Mouse (Mus musculus): ENCODE results near the gene Nwd2. TPM values are rescaled to one million over a fixed set of nuclear protein-coding genes. Genes with fewer than 3 reads are reported as not detected.

Nwd2 gene
- not detected for total RNA-seq (2021)
- long read RNA-seq, experiment 1 = 0 reads
- long read RNA-seq, experiment 2, partial matches to known transcripts = 0 of 1 reads
- long read RNA-seq, experiment 2, other reads (novel, unspliced or antisense) = 1 of 1 reads

DNA sequence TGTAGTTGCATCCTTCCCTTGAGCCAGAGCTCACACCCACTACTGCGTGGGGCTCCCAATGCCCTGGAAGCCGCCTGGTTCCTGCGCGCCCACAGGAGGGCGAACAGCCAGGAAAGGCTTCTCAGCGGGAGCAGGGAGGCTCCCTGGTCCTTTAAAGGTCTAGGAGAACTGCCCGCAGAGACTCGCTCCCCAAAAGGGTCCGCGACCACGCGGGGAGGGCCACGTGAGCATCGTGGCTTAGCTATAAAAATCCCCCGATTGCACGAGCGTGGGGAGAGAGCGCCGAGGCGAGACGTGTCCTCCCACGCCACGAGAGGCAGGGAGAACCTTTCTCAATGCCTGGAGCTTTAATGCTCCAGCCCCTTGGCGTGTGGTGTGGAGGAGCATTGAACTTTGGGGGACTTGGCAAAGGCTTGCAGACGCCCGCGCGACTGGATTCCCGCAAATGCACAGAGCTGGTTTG, at the start of gene Nwd2:
Nwd2 (plus strand) TSS at position 33 of the 463 bp plus-strand sequence.
- no peak for DNase-seq (ENCODE audit: low spot score in 2 of 2)

DNA sequence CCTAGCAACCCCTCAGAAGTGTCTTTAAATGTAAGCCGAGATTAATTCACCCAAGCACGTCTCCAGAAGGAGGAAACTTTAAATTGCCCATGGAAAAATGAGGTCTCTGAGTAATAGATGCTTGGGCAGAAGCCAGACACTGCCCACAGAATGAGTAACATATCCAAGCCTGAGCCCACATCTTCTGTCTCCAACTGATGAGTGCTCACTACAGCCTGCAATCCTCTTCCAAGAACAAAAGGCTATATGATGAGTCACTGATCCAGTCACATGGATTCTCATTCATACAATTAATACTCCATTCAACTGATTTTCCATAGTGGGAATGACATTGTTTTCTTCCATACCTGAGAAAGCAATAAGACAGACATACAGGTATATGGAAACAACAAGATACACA, 41.5 kb upstream of the Nwd2 start:
- DNase-seq (ENCODE audit: low spot score in 2 of 2) = no peak

DNA sequence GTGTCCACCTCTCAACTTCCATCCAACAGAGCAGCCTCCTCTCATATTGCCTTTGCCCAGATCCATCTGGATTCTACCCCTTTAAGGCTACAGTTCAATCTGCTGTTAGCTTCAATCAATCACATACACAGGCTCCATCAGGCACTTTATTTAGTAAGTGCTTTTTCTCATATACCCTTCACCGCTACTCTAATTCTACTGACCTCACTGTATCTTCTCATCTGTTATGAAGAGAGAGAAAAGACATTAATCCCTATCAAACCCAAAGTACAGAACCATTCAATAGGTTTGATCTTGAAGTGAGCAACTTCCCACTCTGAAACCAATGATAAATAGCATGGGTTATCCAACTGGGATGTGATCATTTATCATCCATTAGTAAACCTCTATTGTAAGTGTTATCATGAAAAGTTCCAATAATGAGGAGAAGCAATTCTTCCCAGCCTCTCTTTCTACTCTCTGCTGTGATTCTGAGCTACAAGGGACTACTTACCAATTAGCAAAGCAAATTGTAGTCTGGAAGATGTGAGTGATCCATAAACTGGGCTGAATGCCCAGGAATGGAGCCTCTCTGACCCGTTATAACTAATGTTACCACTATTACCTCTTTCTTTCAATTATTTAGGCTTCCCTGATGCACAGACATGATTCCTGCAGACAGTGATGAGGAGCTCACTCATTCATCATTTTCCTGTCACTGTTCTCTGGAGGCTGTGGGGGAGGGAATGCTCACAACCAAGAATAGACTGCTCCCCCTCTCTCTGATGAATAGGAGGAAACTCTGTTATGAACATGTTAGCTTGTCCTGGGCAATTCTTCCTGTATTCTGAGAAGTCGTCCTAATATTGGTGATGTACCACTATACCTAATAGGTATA, 31.9 kb upstream of the Nwd2 start:
- no peak for DNase-seq (ENCODE audit: low spot score in 2 of 2)

DNA sequence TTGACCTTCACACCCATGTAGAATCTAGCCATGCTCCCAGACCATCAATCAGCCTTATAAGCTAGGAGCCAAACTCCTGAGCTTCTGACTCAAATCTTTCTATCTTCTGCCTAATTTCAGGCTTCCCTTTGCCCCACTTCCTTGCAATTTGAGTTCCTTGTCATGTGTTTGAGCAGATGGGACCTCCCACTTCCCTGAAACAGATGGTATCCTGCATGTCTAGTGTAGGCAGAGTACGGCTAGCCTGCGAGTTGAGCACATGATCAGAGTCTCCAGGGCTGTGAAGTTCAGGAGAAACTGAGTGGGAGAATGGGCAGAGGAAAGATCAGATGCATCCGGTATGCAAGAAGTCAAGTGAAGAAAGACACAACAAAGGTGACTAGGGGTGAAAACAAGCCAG, 24.8 kb upstream of the Nwd2 start:
- no peak for DNase-seq (ENCODE audit: low spot score in 2 of 2)

DNA sequence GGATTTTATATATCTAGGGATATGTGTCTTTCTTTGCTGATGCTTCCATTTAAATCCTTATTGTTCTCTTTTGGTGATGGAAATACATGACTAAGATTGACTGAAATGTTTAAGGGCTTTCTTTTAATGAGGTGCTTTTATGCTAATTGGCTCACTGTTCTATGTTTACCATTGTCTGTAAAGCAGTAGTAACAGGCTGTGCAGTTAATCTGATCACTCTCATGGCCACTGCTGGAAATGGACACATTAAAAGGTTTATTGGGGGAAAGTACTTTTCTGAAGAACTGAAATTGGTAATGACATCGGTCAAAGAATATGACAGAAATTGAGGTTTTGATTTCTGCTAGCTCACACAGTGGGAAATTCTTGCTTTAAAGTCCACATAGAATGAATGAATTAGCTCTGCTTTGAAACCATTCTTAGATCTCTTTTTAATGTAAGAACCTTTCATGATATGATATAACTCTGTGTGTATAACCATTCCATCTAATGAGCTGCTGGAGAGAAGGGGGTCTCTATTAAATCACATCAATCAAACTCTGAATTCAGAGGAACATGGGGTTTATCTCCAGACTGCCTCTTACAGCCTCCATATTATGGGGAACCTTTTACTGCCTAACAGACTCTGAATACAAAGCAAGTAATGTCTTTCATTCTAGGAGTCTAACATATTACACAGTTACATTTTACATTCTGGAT, 20.9 kb upstream of the Nwd2 start:
- DNase-seq (ENCODE audit: low spot score in 2 of 2) = no peak

DNA sequence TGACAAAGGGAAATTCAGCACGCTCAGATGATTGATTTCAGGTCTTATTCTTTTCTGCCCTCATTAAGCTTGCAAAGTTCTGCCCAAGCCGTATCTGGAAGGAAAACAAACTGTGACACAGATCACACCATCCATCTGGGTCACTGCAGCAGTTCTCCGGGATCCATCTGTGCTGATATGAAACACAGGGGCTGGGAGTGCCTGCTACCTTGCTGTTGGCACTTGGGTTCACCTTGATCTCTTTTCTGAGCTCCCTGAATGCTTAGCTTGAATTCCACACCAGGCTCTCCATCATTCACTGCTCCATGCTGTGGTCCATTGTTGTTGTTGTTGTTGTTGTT, 20.4 kb upstream of the Nwd2 start:
- DNase-seq (ENCODE audit: low spot score in 2 of 2) = no peak

DNA sequence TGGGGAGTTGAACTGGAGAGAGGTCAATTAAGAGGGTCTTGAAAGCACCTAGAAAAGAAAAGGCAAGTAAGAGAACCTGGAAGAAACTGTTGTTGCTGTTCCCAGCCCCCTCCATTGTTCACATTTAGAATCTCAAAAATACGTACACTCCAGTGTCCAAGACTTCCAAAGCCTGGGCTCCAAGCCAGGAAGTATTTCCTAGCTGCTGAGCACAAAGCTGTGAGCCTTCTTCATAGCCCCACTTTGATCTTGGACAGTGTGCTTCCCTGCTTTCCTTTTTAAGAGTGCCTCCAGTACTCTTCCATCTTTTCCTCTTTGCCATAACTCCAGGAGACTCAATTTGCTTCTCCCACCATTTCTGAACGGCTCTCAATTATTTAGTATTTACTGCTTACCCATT, 14.3 kb upstream of the Nwd2 start:
- no peak for DNase-seq (ENCODE audit: low spot score in 2 of 2)

DNA sequence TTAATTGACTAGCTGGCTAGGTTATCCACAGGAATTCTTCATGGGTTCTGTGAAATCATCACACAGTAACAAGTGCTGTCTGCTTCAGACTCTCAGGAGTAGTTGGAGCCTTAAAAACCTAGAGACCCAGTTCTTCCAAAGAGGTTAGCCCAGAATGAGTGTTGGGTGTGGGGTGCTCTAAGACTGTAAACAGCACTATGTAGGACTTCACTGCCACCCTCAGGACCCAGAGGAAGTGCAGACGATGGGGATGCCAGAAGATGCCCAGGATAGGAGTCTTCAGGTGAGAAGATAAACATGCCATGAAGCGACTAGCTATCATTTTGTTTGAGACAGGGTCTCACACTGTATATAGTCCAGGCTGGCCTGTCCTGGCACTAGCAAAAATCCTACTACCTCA, 715 bp upstream of the Nwd2 start:
- no peak for DNase-seq (ENCODE audit: low spot score in 2 of 2)

DNA sequence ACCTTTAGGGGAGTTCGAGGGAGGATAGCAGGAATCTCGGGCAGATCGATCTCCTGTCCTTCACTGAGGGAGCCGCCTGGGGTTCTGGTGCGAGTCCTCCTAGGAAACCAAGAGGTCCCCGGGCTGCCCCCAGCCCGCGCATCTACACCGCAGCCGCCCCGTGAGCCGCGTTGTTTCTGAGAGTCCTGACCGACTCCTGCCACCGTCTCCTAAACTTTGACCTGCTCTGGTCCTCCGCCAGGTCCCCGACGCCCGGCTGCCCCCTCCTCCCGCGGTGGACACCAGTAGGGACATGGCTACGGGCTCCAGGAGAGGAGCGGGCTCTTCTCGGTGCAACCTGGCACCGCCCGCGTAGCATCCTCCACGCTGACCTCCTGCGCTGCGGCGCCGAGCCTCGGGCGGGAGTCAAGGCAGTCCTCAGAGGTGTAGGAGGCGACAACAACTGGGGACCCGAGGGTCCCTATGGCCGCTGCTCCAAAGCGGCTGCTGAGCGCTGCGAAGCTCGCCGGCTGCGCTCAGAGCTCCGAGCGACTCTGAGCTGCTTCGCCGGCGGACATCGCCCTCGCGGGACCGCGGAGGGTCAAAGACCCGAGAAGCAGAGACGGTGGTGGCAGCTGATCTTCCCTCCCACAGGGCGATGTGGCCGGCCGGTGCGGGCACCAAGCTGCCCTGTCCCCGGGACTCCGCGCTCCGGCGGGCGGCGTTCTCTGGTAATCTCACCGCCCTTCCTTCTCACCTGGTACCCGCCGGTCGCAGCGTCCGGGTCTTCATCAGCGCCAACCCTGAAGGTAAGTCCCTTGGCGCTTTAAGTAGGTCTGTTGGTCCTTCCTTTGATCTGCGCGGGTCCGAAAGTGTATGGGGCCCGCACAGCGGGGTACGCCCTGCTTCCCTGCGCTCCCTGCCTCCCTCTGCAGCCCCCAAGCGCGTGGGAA, 897 bp downstream of the Nwd2 start:
- no peak for DNase-seq (ENCODE audit: low spot score in 2 of 2)

DNA sequence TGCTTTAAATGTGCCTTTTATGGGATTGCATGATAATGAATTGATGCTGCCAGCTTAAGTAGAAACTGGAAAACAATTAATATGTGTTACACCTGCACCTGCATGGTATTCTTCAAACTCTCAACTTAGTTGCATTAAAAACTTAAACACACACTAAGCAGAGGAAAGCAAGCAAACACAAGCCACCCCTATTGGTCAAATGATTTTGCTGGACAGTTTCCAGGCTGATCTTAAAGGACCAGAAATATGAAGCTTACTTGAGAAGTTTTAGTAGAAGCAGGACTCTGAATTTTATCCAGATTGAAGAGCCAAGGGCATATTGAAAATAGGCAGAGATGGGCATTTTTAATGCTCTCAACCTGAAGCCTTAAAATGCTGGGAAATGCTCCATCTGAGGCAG, 2.9 kb downstream of the Nwd2 start:
- DNase-seq (ENCODE audit: low spot score in 2 of 2) = no peak

DNA sequence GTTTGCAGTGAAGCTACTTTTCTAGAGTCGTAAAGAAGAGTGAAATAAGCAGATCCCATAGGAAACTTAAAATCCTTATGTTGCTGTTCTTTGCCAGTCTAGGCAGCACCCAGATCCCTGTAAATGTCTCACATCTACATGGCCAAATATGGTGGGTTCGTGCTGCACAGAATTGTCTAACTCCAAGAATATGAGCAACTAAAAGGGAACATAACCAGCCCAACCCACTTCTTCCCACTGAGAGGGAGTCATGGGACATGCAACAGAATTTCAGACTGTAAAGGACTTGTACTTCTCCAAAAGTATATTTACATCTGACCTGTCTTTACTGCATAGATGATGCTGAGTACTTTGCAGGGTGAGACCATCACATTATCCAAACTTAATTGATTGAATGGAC, 3.8 kb downstream of the Nwd2 start:
- DNase-seq (ENCODE audit: low spot score in 2 of 2) = no peak

DNA sequence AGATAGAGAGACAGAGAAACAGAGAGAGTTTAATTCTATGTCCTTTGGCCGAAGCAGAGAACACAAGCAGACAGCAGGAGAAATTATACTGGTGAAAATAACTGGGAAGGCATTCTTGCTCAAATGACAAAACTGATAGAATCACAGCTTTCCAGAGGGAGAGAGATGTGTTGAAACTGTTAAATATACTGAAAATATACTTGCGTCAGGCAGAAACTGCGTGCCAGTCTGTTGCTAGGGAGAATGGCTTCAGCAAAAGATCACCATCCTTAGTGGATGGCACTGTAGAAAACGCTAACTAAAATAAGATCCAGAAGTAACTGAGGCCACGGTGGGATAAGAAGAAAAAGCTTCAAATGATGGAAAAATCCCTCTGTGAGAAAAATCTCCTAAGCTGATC, 18.0 kb downstream of the Nwd2 start:
- no peak for DNase-seq (ENCODE audit: low spot score in 2 of 2)

DNA sequence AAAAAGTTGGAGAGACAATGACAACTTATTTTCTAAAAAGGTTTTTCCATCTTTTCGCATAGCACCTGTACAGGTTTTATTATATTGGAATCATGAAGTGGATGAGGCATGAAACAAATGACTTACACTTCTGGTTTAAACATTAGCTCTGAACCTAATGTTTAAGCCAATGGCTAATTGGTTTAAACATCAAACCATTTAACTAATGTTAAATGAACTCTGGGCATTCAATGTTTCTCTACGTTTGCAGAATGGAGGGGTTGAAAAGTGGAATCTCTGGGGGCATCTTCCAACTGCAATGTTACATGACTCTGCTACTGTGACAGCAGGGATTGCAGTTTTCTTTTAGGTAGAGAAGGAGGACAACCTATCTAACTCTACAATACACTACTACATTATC, 27.0 kb downstream of the Nwd2 start:
- DNase-seq (ENCODE audit: low spot score in 2 of 2) = no peak

DNA sequence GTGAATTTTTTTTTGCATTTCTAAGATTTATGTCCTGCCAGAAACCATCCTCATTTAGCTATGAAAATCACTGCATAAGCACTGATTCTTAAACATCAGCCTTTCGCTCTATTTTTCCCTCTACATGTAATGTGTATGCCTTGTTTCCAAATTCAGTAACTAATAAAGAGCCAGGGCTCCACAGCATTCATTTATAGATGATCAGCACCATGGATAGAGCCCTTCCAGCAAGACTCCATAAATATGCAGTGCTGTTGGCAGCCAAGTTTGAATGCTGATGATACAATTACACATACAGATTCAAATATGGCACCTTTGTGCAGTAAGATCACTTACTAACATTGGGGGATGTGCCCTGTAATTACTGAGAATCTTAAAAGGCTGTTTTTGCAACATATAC, 40.2 kb downstream of the Nwd2 start:
- no peak for DNase-seq (ENCODE audit: low spot score in 2 of 2)

DNA sequence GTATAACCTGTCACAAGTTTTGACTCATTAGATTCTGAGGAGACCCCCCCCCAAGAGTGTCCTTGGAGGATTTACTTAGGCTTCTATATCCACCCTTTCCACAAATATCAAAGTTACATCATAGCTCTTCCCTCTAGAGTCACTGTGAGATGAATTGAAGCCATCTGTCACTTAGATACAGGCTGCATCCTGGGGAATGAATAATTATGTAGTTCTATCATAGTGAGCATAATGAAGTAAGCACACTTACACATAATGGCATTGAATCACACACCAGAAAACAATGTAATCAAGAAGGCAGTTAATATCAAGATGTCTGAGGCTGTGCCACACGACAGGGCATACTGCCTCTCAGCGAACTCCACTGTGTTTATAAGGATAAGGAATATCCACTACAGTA, 47.9 kb downstream of the Nwd2 start:
- DNase-seq (ENCODE audit: low spot score in 2 of 2) = no peak

DNA sequence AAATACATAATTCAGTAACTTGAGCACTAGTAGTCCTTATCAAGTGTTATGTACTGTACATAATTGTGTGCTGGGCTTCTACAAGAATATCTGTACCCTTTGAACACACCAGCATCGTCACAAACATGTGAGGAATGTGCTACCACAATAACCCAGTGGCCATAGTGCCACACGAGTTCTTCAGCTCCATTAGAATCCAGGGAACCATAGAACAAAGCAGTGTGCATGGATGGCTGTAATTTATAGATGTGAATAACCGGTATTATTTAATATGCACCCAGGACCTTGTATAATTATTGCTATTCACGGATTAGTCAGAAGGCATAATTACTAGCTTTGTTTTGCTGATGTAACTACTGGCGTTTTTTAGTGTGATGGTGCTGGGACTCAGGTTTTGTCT, 48.3 kb downstream of the Nwd2 start:
- no peak for DNase-seq (ENCODE audit: low spot score in 2 of 2)

DNA sequence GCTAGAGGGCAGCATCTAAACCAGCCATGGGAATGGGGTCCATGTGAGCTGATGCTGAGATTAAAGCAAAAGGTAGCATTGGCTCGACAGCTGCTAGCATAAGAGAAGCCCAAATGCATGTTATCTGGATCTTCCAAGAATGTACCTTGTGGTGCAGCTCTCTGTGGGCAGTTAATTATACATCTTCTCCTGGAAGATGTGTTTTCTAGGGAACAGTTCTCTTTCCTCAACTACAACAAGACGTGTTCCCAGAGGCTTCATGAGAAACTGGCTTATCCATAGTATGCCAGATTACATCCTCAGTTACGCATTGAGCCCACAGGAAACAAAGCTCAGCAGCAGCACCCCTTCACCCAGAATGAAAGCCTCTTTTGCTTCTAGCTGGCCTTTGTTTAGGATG, 80.1 kb downstream of the Nwd2 start:
- no peak for DNase-seq (ENCODE audit: low spot score in 2 of 2)

DNA sequence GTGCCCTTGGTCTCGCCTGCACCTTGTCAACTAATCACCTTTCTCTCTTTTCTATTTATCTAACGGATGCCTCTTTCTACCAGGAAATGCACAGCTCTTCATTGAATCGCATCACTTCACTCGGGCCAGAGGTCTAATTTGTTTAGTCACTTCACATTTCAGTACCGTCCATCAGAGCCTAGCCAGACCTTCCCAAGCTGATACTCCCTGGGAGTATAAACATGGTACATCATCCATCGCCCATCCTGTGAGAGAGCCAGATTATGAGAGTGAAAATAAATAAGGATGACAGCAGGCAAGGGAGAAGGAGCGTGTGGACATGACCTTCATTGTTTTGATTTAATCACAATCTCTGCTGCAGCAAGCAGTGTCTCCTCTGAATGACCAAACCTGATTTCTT, 86.6 kb downstream of the Nwd2 start:
- no peak for DNase-seq (ENCODE audit: low spot score in 2 of 2)

DNA sequence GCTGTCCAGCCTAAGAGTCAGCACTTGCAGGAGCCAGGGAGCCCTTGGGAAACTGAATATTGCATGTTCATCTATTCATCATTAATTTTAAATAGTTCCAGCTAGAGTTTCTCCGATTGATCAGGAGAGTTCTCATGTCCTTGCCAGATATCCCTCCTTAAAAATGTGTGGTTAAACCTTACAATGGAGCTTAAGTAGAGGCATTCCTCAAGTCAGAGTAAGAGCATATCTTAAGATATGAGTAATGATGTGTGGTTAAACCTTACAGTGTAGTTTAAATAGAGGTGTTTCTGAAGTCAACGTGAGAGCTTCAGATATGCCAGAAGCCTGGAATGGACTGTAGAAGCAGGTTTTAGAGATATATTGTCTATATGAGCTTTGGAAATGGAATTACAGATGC, 94.5 kb downstream of the Nwd2 start:
- no peak for DNase-seq (ENCODE audit: low spot score in 2 of 2)

DNA sequence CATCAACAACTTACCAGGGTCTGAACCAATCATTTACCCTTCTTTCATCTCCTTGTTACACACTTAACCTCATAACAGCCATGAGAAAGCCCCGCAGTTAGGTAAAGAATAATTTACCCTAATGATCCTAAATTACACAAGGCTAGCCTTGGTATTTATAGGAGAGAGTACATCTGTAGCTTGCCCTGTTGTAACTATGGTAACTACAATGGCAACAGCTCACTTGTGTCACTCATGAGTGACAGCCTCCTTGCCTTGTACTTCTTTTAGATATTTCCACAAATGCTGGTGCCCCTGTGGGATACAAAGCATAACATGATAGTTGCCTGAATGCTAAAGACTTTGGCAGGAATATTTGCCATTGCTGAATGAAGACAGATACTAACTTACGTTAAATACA, 99.4 kb downstream of the Nwd2 start:
- no peak for DNase-seq (ENCODE audit: low spot score in 2 of 2)

DNA sequence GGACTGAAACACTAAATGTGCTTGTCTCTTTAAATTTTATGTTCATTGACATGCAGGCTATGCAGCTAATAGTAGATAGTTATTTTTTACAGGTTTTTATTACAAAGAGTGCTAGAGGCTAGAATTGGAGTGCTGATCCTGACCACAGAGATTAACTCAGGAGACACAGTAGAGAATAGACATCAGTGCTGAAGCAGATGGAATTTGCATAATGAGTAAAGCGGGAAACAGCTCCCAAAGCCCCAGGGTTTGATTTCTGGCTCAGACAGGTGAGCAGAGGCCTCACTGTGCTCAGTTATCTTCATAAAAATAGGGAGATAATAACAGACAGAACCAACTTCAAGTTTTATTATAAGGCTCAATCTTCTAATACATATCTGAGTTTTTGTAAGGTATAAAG, 99.9 kb downstream of the Nwd2 start:
- no peak for DNase-seq (ENCODE audit: low spot score in 2 of 2)

Measured in gastrocnemius, postnatal 4 days (tissue).